8 mouse cellular contexts compared by ENCODE assay signal in genomic region chr1:185362677-185363520, GRCm38 (mm10). TPM values are rescaled to one million over a fixed set of nuclear protein-coding genes. Genes with fewer than 3 reads are reported as not detected.
DNase-seq lines count a peak whose midpoint lies in the region; ATAC-seq lines count a peak whose summit lies in the region.

Gene Eprs (plus strand): TSS chr1:185363044.

- H3K4me2 ChIP-seq in lung, embryonic 16.5 days (ENCODE audit: low read depth, low read length), result peak within 1 kb of the TSS; percentile 79

- no peaks in the 10 kb centered on the region for H3K36me3 ChIP-seq in lung, embryonic 16.5 days (ENCODE audit: control insufficient read depth, insufficient read depth, low read length)

- DNase-seq in MEL-GATA-1-ER (ENCODE audit: extremely low read depth, low read depth), result peak; percentile 96
- DNase-seq in cerebellum, adult 8-10 months, result peak; percentile 99
- DNase-seq in forelimb bud, embryonic 11.5 days (ENCODE audit: low read depth, low spot score), result peak; percentile 98
- peak; percentile 98 for DNase-seq in layer of hippocampus, adult 9-10 months (ENCODE audit: low spot score)
- peak; percentile 95 for DNase-seq in ovary, postnatal 10 days (ENCODE audit: low spot score)
- peak; percentile 98 for DNase-seq in thymus, postnatal 10 days (ENCODE audit: low spot score in 2 of 2)

- under 1% methylated on average over 92 of the region's 92 CpGs for WGBS in lung, embryonic 16.5 days

- peak within 1 kb of the TSS; percentile 93 for H3K4me3 ChIP-seq in lung, embryonic 16.5 days (ENCODE audit: low read length)

- H3K9me3 ChIP-seq in lung, embryonic 16.5 days (ENCODE audit: control insufficient read depth, low read length), result no peaks in the 10 kb centered on the region

- no peaks in the 10 kb centered on the region for H3K27me3 ChIP-seq in lung, embryonic 16.5 days (ENCODE audit: control insufficient read depth, insufficient read depth, low read depth, low read length)

- peaks cover 16% of the 10 kb centered on the region for H3K4me1 ChIP-seq in lung, embryonic 16.5 days (replicated peaks; ENCODE audit: control insufficient read depth, insufficient read depth, low read length)

- peak within 1 kb of the TSS; percentile 91 for H3K27ac ChIP-seq in lung, embryonic 16.5 days (ENCODE audit: low read length)

- peak; percentile 94 to 95 for ATAC-seq in hematopoietic stem cell, adult 5-6 weeks (replicated peaks in 1 of 2; ENCODE audit: insufficient read depth in 1 of 2, low FRiP score in 2 of 2, low TSS enrichment in 1 of 2, low read depth in 1 of 2, poor library complexity in 2 of 2, severe bottlenecking in 2 of 2)
- peak; percentile 97 for ATAC-seq in lung, embryonic 16.5 days (ENCODE audit: low read depth)

- peak within 1 kb of the TSS; percentile 94 for H3K9ac ChIP-seq in lung, embryonic 16.5 days (ENCODE audit: low read length)

RNA-seq across cellular contexts. Expression of gene Eprs, which starts in this region (rescaled TPM):
- total RNA-seq in hematopoietic stem cell, adult 5-6 weeks (2017), result 197 and 229 TPM in 2 replicates
- 112 and 123 TPM in 2 replicates for polyA plus RNA-seq in lung, embryonic 16.5 days (2015; fragmentation: Nextera tagmentation; extraction: Ambion mirVana)

Comparison
In these comparisons a context has a peak if more than half of its experiments do, and no peak if none do; other contexts are left out.
1. Peak in every context shown above with its lines: DNase-seq, ATAC-seq, H3K4me3 ChIP-seq and H3K27ac ChIP-seq.